Mouse (Mus musculus) megakaryocyte, embryonic 14.5 days (primary cell): ENCODE results near the gene Chst15.

Experiments used
- FLI1 ChIP-seq: IDR thresholded peaks from 2 replicates; pipeline ENCODE4 v1.6.1; 2012; ENCODE audit warnings: low read length, inconsistent platforms, mixed read lengths
- GATA1 ChIP-seq: IDR thresholded peaks from 3 replicates; pipeline ENCODE4 v1.6.1; 2012; ENCODE audit warnings: mixed read lengths, low read length, inconsistent platforms, borderline replicate concordance

DNA sequence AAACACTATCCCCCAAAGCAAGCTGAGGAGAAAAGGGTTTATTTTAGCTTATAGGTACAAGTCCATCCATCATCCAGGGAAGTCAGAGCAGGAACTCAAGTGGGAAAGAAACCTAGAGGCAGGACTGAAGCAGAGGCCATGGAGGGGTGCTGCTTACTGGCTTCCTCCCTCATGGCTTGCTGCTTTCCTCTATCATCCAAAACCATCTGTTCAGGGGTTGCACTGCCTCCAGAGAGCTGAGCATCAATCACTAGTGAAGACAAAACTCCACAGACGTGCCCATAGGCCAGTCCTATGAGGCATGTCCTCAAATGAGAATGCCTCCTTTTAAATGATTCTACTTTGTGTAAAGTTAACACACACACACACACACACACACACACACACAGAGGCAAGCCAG, 13.2 kb upstream of the Chst15 start:
- TF ChIP-seq GATA1 (no peak), FLI1 (no peak)
